Mouse (Mus musculus) MEL (cell line): ENCODE measurements at regions not wholly inside any gene's neighbourhood (a gene's known extent, or its start where the extent isn't known, plus 50 kb on each side); places are given as distances from the start of the nearest gene placed in this dataset.

Experiments
- DNase-seq: peaks from one replicate; pipeline ENCODE4 v3.0.0; 2011; ENCODE audit warnings: low read depth, low spot score
- H3K27ac ChIP-seq: 2 replicates; pipeline ENCODE4 v1.5.1; 2012; ENCODE audit warnings: low read depth, mild to moderate bottlenecking, control low read depth, low read length, moderate library complexity; ENCODE audit not compliant: control insufficient read depth
- H3K27me3 ChIP-seq, 2 experiments: fragments of 150-350 bp in 1 of 2; sonication (generic) in 1 of 2; 2 replicates each; pipeline ENCODE4 v1.6.1; 2012; ENCODE audit warnings: low read length in 2 of 2, mild to moderate bottlenecking in 2 of 2, improper control_type of control experiment in 1 of 2, moderate library complexity in 1 of 2; ENCODE audit not compliant: insufficient read depth in 2 of 2, control insufficient read depth in 1 of 2
- H3K36me3 ChIP-seq, 2 experiments: 2 replicates each; pipeline ENCODE4 v1.6.1; 2012 to 2014; ENCODE audit warnings: low read length in 2 of 2, improper control_type of control experiment in 1 of 2, inconsistent platforms in 1 of 2, mild to moderate bottlenecking in 1 of 2; ENCODE audit not compliant: insufficient read depth in 2 of 2, control insufficient read depth in 1 of 2
- H3K4me1 ChIP-seq, 2 experiments: fragments of 150-350 bp in 1 of 2; sonication (generic) in 1 of 2; 2 replicates each; pipeline ENCODE4 v1.6.1; 2012; ENCODE audit warnings: low read length in 2 of 2, improper control_type of control experiment in 1 of 2, mild to moderate bottlenecking in 1 of 2; ENCODE audit not compliant: insufficient read depth in 2 of 2, control insufficient read depth in 1 of 2
- H3K4me3 ChIP-seq, 2 experiments: fragments of 150-350 bp in 1 of 2; sonication (generic) in 1 of 2; 2 replicates each; pipeline ENCODE4 v1.5.1; 2012; ENCODE audit warnings: low read depth in 2 of 2, low read length in 2 of 2, mild to moderate bottlenecking in 2 of 2, moderate library complexity in 2 of 2, control low read depth in 1 of 2, improper control_type of control experiment in 1 of 2; ENCODE audit not compliant: control insufficient read depth in 1 of 2, insufficient read depth in 1 of 2
- H3K79me2 ChIP-seq: 2 replicates; pipeline ENCODE4 v1.6.1; 2012; ENCODE audit warnings: mild to moderate bottlenecking, low read length, moderate library complexity; ENCODE audit not compliant: control insufficient read depth, poor library complexity, insufficient read depth
- H3K9ac ChIP-seq: 2 replicates; pipeline ENCODE4 v1.6.1; 2012; ENCODE audit warnings: low read depth, mild to moderate bottlenecking, control low read depth, low read length, moderate library complexity; ENCODE audit not compliant: control insufficient read depth, poor library complexity, severe bottlenecking
- H3K9me3 ChIP-seq: fragments of 150-350 bp; sonication (generic); replicated peaks from 2 replicates; pipeline ENCODE4 v1.6.1; 2012; ENCODE audit warnings: mild to moderate bottlenecking, low read length, improper control_type of control experiment, moderate library complexity; ENCODE audit not compliant: insufficient read depth
- CTCF ChIP-seq, 3 experiments: IDR thresholded peaks in 2 of 3; conservative IDR thresholded peaks in 1 of 3; 2 replicates each; pipeline ENCODE4 v1.5.1; 2011 to 2012; ENCODE audit warnings: low read length in 3 of 3, low read depth in 2 of 3, mild to moderate bottlenecking in 2 of 3, improper control_type of control experiment in 1 of 3, inconsistent platforms in 1 of 3, mixed read lengths in 1 of 3, moderate library complexity in 1 of 3; ENCODE audit not compliant: control insufficient read depth in 1 of 3, insufficient read depth in 1 of 3, poor library complexity in 1 of 3, severe bottlenecking in 1 of 3
- E2F4 ChIP-seq: IDR thresholded peaks from 2 replicates; pipeline ENCODE4 v1.6.1; 2011; ENCODE audit warnings: low read depth, low read length, improper control_type of control experiment, borderline replicate concordance
- ETS1 ChIP-seq: IDR thresholded peaks from 2 replicates; pipeline ENCODE4 v1.6.1; 2012; ENCODE audit warnings: low read depth, mild to moderate bottlenecking, inconsistent platforms, low read length, improper control_type of control experiment, moderate library complexity
- GATA1 ChIP-seq: IDR thresholded peaks from 2 replicates; pipeline ENCODE4 v1.6.1; 2011; ENCODE audit warnings: low read depth, low read length, improper control_type of control experiment
- MAX ChIP-seq: IDR thresholded peaks from 2 replicates; pipeline ENCODE4 v1.6.1; 2011; ENCODE audit warnings: low read length, improper control_type of control experiment
- MEF2A ChIP-seq: IDR thresholded peaks from 2 replicates; pipeline ENCODE4 v1.6.1; 2014; ENCODE audit warnings: low read depth, mild to moderate bottlenecking, inconsistent platforms, low read length, improper control_type of control experiment; ENCODE audit not compliant: poor library complexity, insufficient replicate concordance, severe bottlenecking; ENCODE audit errors: extremely low read depth
- MYB ChIP-seq: IDR thresholded peaks from 2 replicates; pipeline ENCODE4 v1.6.1; 2011; ENCODE audit warnings: mild to moderate bottlenecking, low read depth, low read length, improper control_type of control experiment
- MYC ChIP-seq: IDR thresholded peaks from 2 replicates; pipeline ENCODE4 v1.6.1; 2011; ENCODE audit warnings: low read depth, mild to moderate bottlenecking, low read length, improper control_type of control experiment, moderate library complexity
- NRF1 ChIP-seq: IDR thresholded peaks from 2 replicates; pipeline ENCODE4 v1.6.1; 2014; ENCODE audit warnings: low read depth, mild to moderate bottlenecking, inconsistent platforms, low read length, improper control_type of control experiment, moderate library complexity; ENCODE audit not compliant: poor library complexity, insufficient read depth, severe bottlenecking
- POLR2A ChIP-seq, 2 experiments: IDR thresholded peaks; 2 replicates each; pipeline ENCODE4 v1.6.1; 2011 to 2012; ENCODE audit warnings: low read length in 2 of 2, mild to moderate bottlenecking in 2 of 2, control low read depth in 1 of 2, improper control_type of control experiment in 1 of 2, low read depth in 1 of 2, moderate library complexity in 1 of 2; ENCODE audit not compliant: control insufficient read depth in 1 of 2, insufficient read depth in 1 of 2, poor library complexity in 1 of 2
- RAD21 ChIP-seq: IDR thresholded peaks from 2 replicates; pipeline ENCODE4 v1.6.1; 2011; ENCODE audit warnings: mild to moderate bottlenecking, low read depth, low read length, improper control_type of control experiment
- SMC3 ChIP-seq: IDR thresholded peaks from 2 replicates; pipeline ENCODE4 v1.6.1; 2011; ENCODE audit warnings: low read depth, low read length, improper control_type of control experiment
- TAL1 ChIP-seq: IDR thresholded peaks from 2 replicates; pipeline ENCODE4 v1.6.1; 2012; ENCODE audit warnings: mild to moderate bottlenecking, inconsistent platforms, low read length, moderate library complexity, mixed read lengths
- TBP ChIP-seq: IDR thresholded peaks from 2 replicates; pipeline ENCODE4 v1.8.0; 2011; ENCODE audit warnings: low read depth, low read length, improper control_type of control experiment
- ZC3H11A ChIP-seq: IDR thresholded peaks from 2 replicates; pipeline ENCODE4 v1.6.1; 2012; ENCODE audit warnings: low read depth, mild to moderate bottlenecking, inconsistent platforms, low read length, improper control_type of control experiment
- ZKSCAN1 ChIP-seq: IDR thresholded peaks from 2 replicates; pipeline ENCODE4 v1.6.1; 2012; ENCODE audit warnings: low read depth, mild to moderate bottlenecking, inconsistent platforms, low read length, improper control_type of control experiment, moderate library complexity

DNA sequence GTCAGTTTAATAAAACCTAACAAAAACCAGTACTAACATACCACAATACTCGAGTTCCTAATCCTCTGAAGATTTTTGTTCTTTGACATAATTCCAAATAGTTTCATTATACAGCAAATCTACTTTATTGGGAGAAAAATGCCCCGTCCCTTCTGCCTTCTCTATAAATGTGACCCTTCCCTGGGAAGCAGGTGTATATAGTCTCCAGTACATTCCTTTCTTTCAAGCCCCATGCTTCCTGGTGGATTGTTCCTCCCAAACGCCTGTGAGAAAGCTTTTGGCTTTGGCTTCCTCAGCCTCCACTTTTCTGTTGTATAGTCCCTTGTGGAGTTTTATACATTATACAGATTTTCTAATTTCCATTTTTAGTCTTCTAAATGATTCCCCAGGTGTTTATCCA is 1001.8 kb upstream of the Tenm3 start:
- no peak overlapping the region for H3K9ac ChIP-seq
- H3K36me3 ChIP-seq: no peaks in the 10 kb centered on the region
- H3K4me3 ChIP-seq: no peak overlapping the region
- H3K79me2 ChIP-seq: no peaks in the 10 kb centered on the region
- H3K9me3 ChIP-seq: no peaks in the 10 kb centered on the region
- no peak overlapping the region for H3K27ac ChIP-seq
- H3K27me3 ChIP-seq: no peaks in the 10 kb centered on the region
- H3K4me1 ChIP-seq: no peaks in the 10 kb centered on the region
- no peak for DNase-seq
- no peak for TF ChIP-seq MYB
- no peak for TF ChIP-seq MAX
- no peak for TF ChIP-seq TBP
- no peak for TF ChIP-seq NRF1
- no peak for TF ChIP-seq ETS1
- TF ChIP-seq E2F4: no peak
- TF ChIP-seq SMC3: no peak
- no peak for TF ChIP-seq TAL1
- TF ChIP-seq ZC3H11A: no peak
- no peak for TF ChIP-seq MYC
- no peak for TF ChIP-seq GATA1
- no peak for TF ChIP-seq POLR2A (IDR thresholded peaks at IDR 0.05; ENCODE audit: control insufficient read depth in 1 of 2, insufficient read depth in 1 of 2, low read depth in 1 of 2, low read length in 2 of 2, poor library complexity in 1 of 2)
- TF ChIP-seq, all 39 proteins: peak for 0

- Histone ChIP-seq H3K36me3 (no peaks in the 10 kb centered on the region), H3K27me3 (no peaks in the 10 kb centered on the region), H3K4me1 (no peaks in the 10 kb centered on the region), H3K9ac (no peak overlapping the region), H3K4me3 (no peak overlapping the region), H3K9me3 (no peaks in the 10 kb centered on the region), H3K79me2 (no peaks in the 10 kb centered on the region), H3K27ac (no peak overlapping the region)
- no peak for DNase-seq
- no peak for TF ChIP-seq POLR2A (IDR thresholded peaks at IDR 0.05; ENCODE audit: control insufficient read depth in 1 of 2, insufficient read depth in 1 of 2, low read depth in 1 of 2, low read length in 2 of 2, poor library complexity in 1 of 2)
- no peak for TF ChIP-seq ZKSCAN1
These were observed 988.2 kb upstream of the Tenm3 start for GRCm38 (mm10) chr8:49831970-49832369.

DNA sequence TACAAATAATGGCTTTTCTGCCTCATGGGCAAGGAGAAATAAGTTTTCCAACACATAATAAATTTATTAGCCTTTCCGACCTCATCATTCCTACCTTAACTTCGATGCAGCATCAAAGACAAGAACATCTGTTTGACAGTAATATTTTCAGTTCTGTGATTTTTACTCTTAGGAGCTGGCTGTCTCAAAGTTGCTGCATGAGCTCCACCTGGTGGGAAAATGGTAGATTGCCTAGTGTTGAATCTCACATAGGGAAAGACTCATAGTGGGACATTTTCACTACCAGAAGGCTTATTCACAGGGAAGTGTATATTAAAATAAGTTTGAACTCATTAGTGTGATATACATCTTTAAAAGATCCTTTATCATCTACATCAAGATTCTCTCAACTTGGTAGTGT is 985.6 kb upstream of the Tenm3 start:
- TF ChIP-seq CTCF (IDR thresholded peaks at IDR 0.05 in 2 of 3, conservative IDR thresholded peaks at IDR 0.05 in 1 of 3; ENCODE audit: control insufficient read depth in 1 of 3, insufficient read depth in 1 of 3, low read depth in 2 of 3, low read length in 3 of 3, poor library complexity in 1 of 3, severe bottlenecking in 1 of 3) (peak in 2 of 3 experiments; percentile 43 to 47; a peak in 5 of 6 replicates), SMC3 (peak; percentile 48), ZC3H11A (peak; percentile 23; the same call in 1 of the 2 replicates), GATA1 (no peak), RAD21 (peak; percentile 54), MEF2A (no peak)
- TF ChIP-seq, all 39 proteins: peak for 4
- H3K27ac ChIP-seq: no peak overlapping the region
- H3K9me3 ChIP-seq: no peaks in the 10 kb centered on the region
- no peaks in the 10 kb centered on the region for H3K27me3 ChIP-seq
- no peaks in the 10 kb centered on the region for H3K36me3 ChIP-seq
- no peaks in the 10 kb centered on the region for H3K4me1 ChIP-seq
- no peak overlapping the region for H3K9ac ChIP-seq
- no peak overlapping the region for H3K4me3 ChIP-seq
- H3K79me2 ChIP-seq: no peaks in the 10 kb centered on the region
- DNase-seq: peak; percentile 16
